Mouse (Mus musculus) neural tube, embryonic 13.5 days (tissue): ENCODE data around the gene Crybg1. TPM values are rescaled to one million over a fixed set of nuclear protein-coding genes. Genes with fewer than 3 reads are reported as not detected.

ENCODE experiments used
- ATAC-seq: fragments of 200-750 bp; cut with Nextera tagmentation; 2 replicates; pipeline ENCODE4 v1.8.0; 2017; ENCODE audit warnings: low read depth, mild to moderate bottlenecking, moderate TSS enrichment, moderate library complexity
- H3K27ac ChIP-seq: fragments of 300-500 bp; sonication (generic); replicated peaks from 2 replicates; pipeline ENCODE4 v1.5.1; 2015; ENCODE audit warnings: moderate library complexity, mild to moderate bottlenecking, inconsistent platforms
- H3K27me3 ChIP-seq: fragments of 300-500 bp; sonication (generic); 2 replicates; pipeline ENCODE4 v1.6.1; 2015; ENCODE audit warnings: mild to moderate bottlenecking, inconsistent platforms
- H3K36me3 ChIP-seq: fragments of 300-500 bp; sonication (generic); 2 replicates; pipeline ENCODE4 v1.6.1; 2015; ENCODE audit warnings: mild to moderate bottlenecking, inconsistent platforms
- H3K4me1 ChIP-seq: fragments of 300-500 bp; sonication (generic); replicated peaks from 2 replicates; pipeline ENCODE4 v1.6.1; 2015; ENCODE audit warnings: inconsistent platforms
- H3K4me2 ChIP-seq: fragments of 300-500 bp; sonication (generic); 2 replicates; pipeline ENCODE4 v1.6.1; 2015; ENCODE audit warnings: inconsistent platforms, mild to moderate bottlenecking, moderate library complexity
- H3K4me3 ChIP-seq: fragments of 300-500 bp; sonication (generic); 2 replicates; pipeline ENCODE4 v1.5.1; 2015; ENCODE audit warnings: mild to moderate bottlenecking, inconsistent platforms
- H3K9ac ChIP-seq: fragments of 300-500 bp; sonication (generic); 2 replicates; pipeline ENCODE4 v1.6.1; 2015; ENCODE audit warnings: moderate library complexity, mild to moderate bottlenecking, inconsistent platforms
- H3K9me3 ChIP-seq: fragments of 300-500 bp; sonication (generic); 2 replicates; pipeline ENCODE4 v1.6.1; 2016; ENCODE audit warnings: inconsistent platforms
- WGBS: fragments of 180-500 bp; shearing (Covaris S2); methylation state at CpG from one replicate; pipeline ENCODE4 v1.1.7; 2015; 5-methylcytosine and 5-hydroxymethylcytosine counted together
- polyA plus RNA-seq: library from polyadenylated mRNA; unstranded; fragments of >200 nt; fragmentation: Nextera tagmentation; extraction: Ambion mirVana; gene quantifications from 2 replicates; pipeline ENCODE4 v1.2.1, GENCODE M21; 2015

The Crybg1 gene
- polyA plus RNA-seq, 1 experiment from 2014 or later = 0.08 TPM

DNA sequence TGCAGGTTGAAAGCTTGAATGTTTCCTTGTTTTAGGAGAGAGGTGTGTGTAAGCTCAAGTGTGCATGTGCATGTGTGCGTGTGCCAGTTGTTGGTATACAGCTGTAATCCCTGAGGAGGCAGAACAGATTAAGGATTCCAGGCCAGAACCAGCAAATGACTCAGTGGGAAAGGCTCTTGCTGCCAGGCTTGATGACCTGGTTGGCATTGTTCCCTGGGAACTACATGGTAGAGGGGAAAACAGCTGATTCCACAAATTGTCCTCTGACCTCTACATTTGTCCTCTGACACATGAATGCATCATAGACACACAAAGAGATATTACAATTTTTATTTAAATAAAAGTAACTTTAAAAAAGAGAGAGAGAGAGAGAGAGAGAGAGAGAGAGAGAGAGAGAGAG, 122.5 kb downstream of the Crybg1 start:
- Histone ChIP-seq H3K36me3 (no peaks in the 10 kb centered on the region), H3K4me1 (no peaks in the 10 kb centered on the region), H3K9me3 (no peaks in the 10 kb centered on the region), H3K4me3 (no peak overlapping the region), H3K9ac (no peak overlapping the region), H3K27me3 (no peaks in the 10 kb centered on the region), H3K27ac (no peak overlapping the region), H3K4me2 (no peak overlapping the region)
- WGBS = 97% methylated on average over 1 of the region's 1 CpGs
- ATAC-seq = no peak

DNA sequence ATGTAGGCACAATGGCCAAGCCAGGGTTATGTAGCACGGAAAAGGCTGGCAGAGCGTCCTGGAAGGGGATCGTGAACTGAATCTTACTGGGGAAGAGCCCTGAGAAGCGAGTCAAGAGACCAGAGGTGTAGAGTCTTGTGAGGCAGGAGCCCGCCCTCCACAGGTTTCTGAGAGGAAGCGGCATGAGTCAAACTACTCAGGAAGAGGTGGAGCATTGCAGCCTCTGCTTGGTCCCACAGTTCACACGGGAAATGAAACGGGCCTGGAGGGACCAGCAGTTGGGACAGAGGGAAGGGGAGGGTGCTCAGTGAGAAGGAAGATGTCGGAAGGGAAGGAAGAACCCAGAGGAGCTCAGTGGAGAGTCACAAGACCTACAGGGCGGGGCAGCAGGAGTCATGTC, 123.9 kb downstream of the Crybg1 start:
- Histone ChIP-seq H3K36me3 (no peaks in the 10 kb centered on the region), H3K4me2 (no peak overlapping the region), H3K9ac (no peak overlapping the region), H3K4me1 (no peaks in the 10 kb centered on the region), H3K4me3 (no peak overlapping the region), H3K27ac (no peak overlapping the region), H3K27me3 (no peaks in the 10 kb centered on the region), H3K9me3 (no peaks in the 10 kb centered on the region)
- no peak for ATAC-seq
- 65% methylated on average over 10 of the region's 10 CpGs for WGBS

DNA sequence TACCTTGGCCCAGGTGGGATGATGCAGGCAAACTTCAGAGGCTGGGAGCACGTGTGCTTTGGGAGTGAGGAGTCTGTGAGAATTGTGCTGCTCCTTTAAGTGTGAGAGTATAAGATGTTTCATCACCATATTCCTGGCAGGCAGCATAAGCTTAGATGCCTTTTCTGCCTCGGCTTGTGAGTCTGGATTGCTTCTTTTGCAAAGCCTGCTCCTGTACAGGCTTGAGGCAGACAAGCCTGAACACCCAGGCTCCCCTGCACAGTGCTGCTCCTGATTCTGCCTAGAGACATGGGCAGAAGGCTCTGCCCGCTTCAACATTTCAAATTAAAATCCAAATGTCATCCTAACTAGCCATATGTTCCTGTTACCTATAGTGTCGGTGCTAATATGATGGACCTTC, 128.5 kb downstream of the Crybg1 start:
- Histone ChIP-seq H3K27me3 (no peaks in the 10 kb centered on the region), H3K36me3 (no peaks in the 10 kb centered on the region), H3K4me1 (no peaks in the 10 kb centered on the region), H3K27ac (no peak overlapping the region), H3K9me3 (no peaks in the 10 kb centered on the region), H3K9ac (no peak overlapping the region), H3K4me2 (no peak overlapping the region), H3K4me3 (no peak overlapping the region)
- no peak for ATAC-seq
- 76% methylated on average over 4 of the region's 4 CpGs for WGBS

DNA sequence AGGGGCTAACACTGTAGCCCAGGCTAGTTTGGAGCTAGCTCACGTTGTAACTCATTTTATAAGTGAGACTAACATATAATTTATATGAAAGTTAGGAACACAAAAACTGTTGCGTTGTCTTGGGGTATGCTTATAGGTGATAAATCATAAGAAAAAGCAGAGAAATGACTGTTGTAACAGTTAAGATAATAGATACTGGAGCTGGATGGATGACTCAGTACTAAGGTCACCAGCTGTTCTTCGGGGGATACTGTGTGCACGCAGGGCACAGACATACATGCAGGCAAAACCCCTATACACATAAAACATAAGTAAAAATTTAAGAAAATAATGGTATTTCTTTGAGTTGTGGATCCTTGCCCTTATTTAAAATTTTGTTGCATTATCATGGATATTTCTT, 130.1 kb downstream of the Crybg1 start:
- no peaks in the 10 kb centered on the region for H3K4me1 ChIP-seq
- no peak overlapping the region for H3K9ac ChIP-seq
- H3K4me3 ChIP-seq = no peak overlapping the region
- H3K4me2 ChIP-seq = no peak overlapping the region
- no peak for ATAC-seq
- H3K36me3 ChIP-seq = no peaks in the 10 kb centered on the region
- no peaks in the 10 kb centered on the region for H3K27me3 ChIP-seq
- no peak overlapping the region for H3K27ac ChIP-seq
- H3K9me3 ChIP-seq = no peaks in the 10 kb centered on the region
- 92% methylated on average over 4 of the region's 4 CpGs for WGBS

DNA sequence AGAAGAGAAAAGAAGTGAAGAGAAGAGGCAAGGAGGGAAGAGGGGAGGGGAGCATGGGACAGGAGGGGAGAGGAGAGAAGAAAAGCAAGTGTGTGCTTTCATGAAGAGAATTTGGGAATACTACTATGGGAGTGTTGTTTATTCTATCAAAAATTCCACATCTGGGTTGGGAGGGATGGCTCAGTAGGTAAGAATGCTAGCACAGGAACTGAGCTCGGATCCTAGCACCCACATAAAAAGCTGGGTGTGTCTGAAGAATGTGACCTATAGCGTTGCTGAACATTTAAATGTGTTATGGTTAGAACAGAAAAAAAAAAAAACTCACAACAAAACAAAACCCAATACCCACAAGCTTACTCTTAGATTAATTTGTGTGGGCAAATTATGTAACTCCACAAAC, 133.0 kb downstream of the Crybg1 start:
- Histone ChIP-seq H3K9me3 (no peaks in the 10 kb centered on the region), H3K27ac (no peak overlapping the region), H3K4me2 (no peak overlapping the region), H3K36me3 (no peaks in the 10 kb centered on the region), H3K4me1 (no peaks in the 10 kb centered on the region), H3K9ac (no peak overlapping the region), H3K4me3 (no peak overlapping the region), H3K27me3 (no peaks in the 10 kb centered on the region)
- WGBS = 85% methylated on average over 2 of the region's 2 CpGs
- ATAC-seq = no peak

DNA sequence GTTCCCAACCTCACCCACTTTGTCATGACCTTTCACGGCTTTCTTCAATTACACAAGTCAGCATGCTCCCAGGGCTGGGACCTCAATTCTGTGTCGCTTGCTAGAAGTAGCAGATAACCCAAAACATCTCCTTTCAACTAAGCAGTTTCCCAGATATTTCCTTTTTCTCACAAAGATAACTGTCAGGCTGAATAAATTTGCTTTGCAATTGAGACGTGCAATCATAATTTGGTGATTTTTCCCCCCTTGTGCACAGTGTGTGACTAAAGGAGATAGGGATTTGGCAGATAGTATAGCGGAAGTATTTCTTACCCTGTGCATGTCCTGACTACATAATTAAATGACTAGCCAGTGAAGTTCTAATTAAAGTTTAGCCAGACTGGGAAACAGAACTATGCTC, 134.8 kb downstream of the Crybg1 start:
- no peak overlapping the region for H3K4me2 ChIP-seq
- ATAC-seq = no peak
- H3K9me3 ChIP-seq = no peaks in the 10 kb centered on the region
- H3K36me3 ChIP-seq = no peaks in the 10 kb centered on the region
- 74% methylated on average over 4 of the region's 4 CpGs for WGBS
- no peaks in the 10 kb centered on the region for H3K4me1 ChIP-seq
- H3K27me3 ChIP-seq = peaks cover 1% of the 10 kb centered on the region; the same call in 1 of the 2 replicates
- H3K4me3 ChIP-seq = no peak overlapping the region
- no peak overlapping the region for H3K9ac ChIP-seq
- no peak overlapping the region for H3K27ac ChIP-seq

DNA sequence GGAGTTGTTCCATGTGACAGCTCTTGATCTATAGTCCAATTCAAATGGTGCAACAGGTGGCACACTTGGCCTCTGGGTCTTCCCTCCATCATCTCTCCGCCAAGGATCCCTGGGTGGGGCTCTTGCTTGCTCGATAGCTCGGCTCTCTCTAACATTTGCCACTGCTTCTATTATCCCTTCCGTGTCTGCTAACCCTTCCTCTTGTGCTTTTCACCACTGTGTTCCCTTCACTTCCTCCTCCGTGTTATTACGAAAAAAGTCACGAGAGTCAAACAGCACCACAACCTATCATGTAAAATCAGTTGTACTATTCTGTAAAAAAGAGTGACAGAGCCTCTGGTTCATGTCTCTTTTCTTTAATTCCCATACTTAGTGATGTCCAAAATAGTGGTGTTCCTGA, 137.2 kb downstream of the Crybg1 start:
- WGBS = 75% methylated on average over 7 of the region's 7 CpGs
- ATAC-seq = no peak
- no peak overlapping the region for H3K4me3 ChIP-seq

DNA sequence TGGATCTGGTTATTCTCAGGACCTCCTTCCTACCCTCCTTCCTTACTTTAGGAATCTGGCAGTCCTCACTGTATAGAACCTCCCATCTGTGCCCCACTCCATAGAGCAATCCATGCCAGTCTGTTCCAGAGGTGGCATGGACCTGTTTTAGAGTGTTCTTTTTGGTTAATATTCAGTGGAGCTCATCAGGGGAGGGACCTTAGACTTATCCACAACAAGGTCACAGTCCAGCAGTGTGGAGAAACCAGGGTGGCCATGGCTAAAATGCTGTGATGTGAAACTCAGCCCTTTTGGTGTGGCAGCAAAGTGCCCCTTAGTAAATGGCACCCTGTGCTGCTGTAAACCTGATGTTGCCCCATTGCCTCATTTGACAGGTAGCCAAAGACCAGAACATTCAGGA, 139.8 kb downstream of the Crybg1 start:
- Histone ChIP-seq H3K27ac (no peak overlapping the region), H3K9ac (no peak overlapping the region), H3K4me3 (no peak overlapping the region), H3K4me1 (peaks cover 20% of the 10 kb centered on the region), H3K27me3 (peaks cover 51% of the 10 kb centered on the region), H3K36me3 (no peaks in the 10 kb centered on the region), H3K4me2 (no peak overlapping the region), H3K9me3 (no peaks in the 10 kb centered on the region)
- no peak for ATAC-seq

More for the DNA sequence above, 137.2 kb downstream of the Crybg1 start:
- Histone ChIP-seq H3K27ac (no peak overlapping the region), H3K9ac (no peak overlapping the region), H3K4me2 (no peak overlapping the region), H3K4me1 (no peaks in the 10 kb centered on the region), H3K9me3 (no peaks in the 10 kb centered on the region), H3K27me3 (peaks cover 25% of the 10 kb centered on the region), H3K36me3 (no peaks in the 10 kb centered on the region)

DNA sequence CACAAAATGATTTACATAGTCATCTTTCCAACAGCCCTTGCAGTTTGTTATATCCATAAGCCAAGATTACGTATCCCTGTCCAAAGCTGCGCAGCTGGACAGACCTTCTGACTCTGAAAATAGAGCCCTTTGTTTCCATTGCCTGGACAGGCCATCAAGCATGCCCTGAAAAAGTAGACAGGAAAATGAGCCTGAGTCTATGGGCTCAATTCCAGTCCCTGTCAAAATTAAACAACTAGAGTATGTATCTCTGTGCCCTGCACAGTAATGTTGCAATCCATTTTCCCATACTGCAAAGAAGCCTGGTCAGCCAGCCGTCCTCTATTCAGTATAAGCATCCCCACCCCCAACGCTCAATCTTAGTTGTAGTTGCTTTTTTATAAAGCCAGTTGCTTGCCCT, 141.8 kb downstream of the Crybg1 start:
- Histone ChIP-seq H3K9ac (no peak overlapping the region), H3K9me3 (no peaks in the 10 kb centered on the region), H3K27me3 (peaks cover 71% of the 10 kb centered on the region), H3K4me2 (no peak overlapping the region), H3K27ac (no peak overlapping the region), H3K36me3 (no peaks in the 10 kb centered on the region), H3K4me1 (peaks cover 35% of the 10 kb centered on the region), H3K4me3 (no peak overlapping the region)
- ATAC-seq = no peak
- 79% methylated on average over 4 of the region's 4 CpGs for WGBS

DNA sequence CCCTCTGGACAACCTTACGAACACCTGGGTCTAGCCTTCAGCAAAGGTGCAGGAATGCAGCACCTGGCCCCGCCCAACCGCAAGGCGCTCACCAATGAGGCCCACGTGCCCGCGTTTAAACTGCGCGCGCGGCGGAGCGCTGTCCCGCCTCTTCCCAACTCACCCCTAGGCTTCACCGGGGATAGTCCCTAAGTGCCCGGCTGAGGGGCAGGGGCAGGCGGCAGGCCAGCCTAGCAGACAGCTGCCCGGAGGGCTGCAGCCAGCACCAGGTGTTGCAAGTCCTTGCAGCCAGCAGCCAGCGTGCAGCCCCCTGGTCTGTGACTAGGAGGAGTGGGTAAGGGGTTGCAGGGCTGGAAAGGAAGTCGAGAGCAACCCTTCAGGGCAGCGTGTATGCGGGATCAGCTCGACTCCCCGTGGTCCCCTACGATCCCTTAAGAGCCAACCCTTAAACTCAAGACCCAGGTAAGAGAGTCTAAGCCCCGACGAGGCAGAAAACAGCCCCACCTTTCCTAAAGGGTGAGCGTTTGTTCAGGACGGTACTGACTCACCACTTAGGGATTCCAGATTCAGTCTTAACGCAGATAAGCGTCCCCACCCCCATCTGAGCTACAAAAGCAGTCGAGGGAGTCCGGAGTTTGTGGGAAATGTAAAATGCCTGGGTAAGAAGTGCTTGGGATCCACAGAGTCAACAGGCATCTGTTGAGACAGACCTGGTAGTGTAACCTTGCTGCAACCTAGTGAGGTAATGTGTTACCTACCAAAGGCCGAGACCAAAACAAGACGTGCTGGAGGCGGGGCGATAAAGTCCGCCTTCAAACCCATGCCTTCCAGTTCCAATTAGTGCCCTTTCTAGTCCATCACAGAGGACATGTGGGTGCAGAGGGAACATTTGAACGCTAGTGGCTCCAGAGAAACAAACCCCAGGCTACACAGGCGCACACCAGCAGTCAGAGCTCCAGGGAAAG, 142.7 kb downstream of the Crybg1 start:
- peak; percentile 38; the same call in 1 of the 2 replicates for ATAC-seq
- Histone ChIP-seq H3K4me2 (peak overlapping the region; percentile 56), H3K27ac (no peak overlapping the region), H3K36me3 (no peaks in the 10 kb centered on the region), H3K27me3 (peaks cover 80% of the 10 kb centered on the region), H3K9me3 (no peaks in the 10 kb centered on the region), H3K4me1 (peaks cover 35% of the 10 kb centered on the region), H3K4me3 (peak overlapping the region; percentile 29), H3K9ac (0 out of 2 replicates have a peak overlapping the region, but pooled peaks have one; percentile 38)
- WGBS = 2% methylated on average over 40 of the region's 40 CpGs

DNA sequence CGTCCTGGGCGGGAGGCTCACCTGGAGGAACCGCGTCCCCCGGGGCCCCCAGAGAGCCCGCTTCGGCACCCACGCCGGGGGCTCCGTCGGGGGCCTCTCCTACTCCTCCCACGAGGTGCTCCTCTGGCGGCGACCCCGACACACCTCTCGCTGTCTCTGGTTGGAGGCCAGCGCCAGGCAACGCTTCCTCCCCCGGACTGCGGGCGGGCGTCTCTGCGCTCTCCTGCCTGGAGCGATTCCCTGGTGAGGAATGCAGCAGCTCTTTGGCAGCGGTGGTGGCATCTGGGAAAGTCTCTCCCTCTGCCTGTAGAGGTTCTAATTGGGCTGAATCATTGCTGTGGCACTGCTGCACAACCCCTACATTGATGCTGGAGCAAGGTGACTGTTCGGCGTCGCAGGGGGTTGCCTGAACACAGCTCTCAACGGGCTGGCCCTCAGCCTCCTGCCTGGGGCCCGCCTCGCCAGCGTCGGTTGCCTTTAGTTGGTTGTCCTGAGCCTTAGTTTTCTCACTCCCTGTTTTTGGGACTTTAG, 144.4 kb downstream of the Crybg1 start:
- H3K9me3 ChIP-seq = no peaks in the 10 kb centered on the region
- H3K4me1 ChIP-seq = peaks cover 35% of the 10 kb centered on the region
- peak; percentile 2; the same call in 1 of the 2 replicates for ATAC-seq
- H3K36me3 ChIP-seq = no peaks in the 10 kb centered on the region
- H3K4me2 ChIP-seq = peak overlapping the region; percentile 64
- peaks cover 89% of the 10 kb centered on the region for H3K27me3 ChIP-seq
- H3K9ac ChIP-seq = no peak overlapping the region
- 2% methylated on average over 33 of the region's 33 CpGs for WGBS
- peak overlapping the region; percentile 50 for H3K4me3 ChIP-seq
- H3K27ac ChIP-seq = no peak overlapping the region

DNA sequence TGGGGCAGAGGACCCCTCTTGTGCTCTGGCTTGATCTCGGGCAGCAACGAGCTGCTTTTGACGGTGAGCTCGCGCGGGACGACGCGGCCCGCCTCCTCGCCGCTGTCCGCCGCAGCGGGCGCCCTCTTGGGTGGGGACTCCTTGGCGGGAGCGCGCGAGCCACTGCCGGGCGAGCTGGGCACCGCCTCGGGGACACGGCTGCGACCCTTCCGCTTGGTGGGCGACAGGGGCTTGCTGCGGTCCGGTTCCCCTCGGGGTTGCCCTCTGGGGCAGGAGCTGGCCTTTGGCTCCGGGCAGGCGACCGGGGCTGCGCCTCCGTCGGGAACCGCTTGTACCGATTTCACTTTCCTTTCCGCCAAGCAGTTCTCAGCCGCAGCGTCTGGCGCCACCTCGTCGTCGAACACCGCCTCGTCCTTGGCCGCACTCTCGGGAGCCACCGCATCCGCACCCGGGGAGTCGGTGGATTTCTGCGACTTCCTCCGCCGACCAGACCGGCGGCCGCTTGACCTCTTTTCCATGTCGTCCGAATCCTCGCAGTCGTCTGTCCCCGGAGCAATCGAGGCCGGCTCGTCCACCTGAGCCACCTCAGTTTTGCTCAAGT, 145.0 kb downstream of the Crybg1 start:
- Histone ChIP-seq H3K9ac (peak overlapping the region; percentile 52; the same call in 1 of the 2 replicates), H3K27ac (no peak overlapping the region), H3K27me3 (peaks cover 85% of the 10 kb centered on the region), H3K4me1 (peaks cover 35% of the 10 kb centered on the region), H3K36me3 (no peaks in the 10 kb centered on the region), H3K9me3 (no peaks in the 10 kb centered on the region), H3K4me3 (peak overlapping the region; percentile 50), H3K4me2 (peak overlapping the region; percentile 64)
- peak; percentile 66 for ATAC-seq
- WGBS = under 1% methylated on average over 68 of the region's 68 CpGs
